In genomic region chr10:58813081-58813800, GRCm38 (mm10) we compare ENCODE assay signal across 8 mouse cellular contexts. TPM values are rescaled to one million over a fixed set of nuclear protein-coding genes. Genes with fewer than 3 reads are reported as not detected.
DNase-seq lines count a peak whose midpoint lies in the region; ATAC-seq lines count a peak whose summit lies in the region.

Gene Sh3rf3, plus strand, starts transcription at chr10:58813359.

- H3K9ac ChIP-seq in forebrain, embryonic 16.5 days (replicated peaks; ENCODE audit: low read depth, low read length), result peak within 1 kb of the TSS; percentile 87
- peak within 1 kb of the TSS; percentile 34 for H3K9ac ChIP-seq in intestine, embryonic 14.5 days (ENCODE audit: low read length)
- peak within 1 kb of the TSS; percentile 61 for H3K9ac ChIP-seq in limb, embryonic 12.5 days (replicated peaks)
- H3K9ac ChIP-seq in midbrain, embryonic 14.5 days (replicated peaks; ENCODE audit: low read length), result peak within 1 kb of the TSS; percentile 55
- peak within 1 kb of the TSS; percentile 29 for H3K9ac ChIP-seq in stomach, embryonic 15.5 days

- under 1% methylated on average over 76 of the region's 79 CpGs for WGBS in forebrain, embryonic 16.5 days
- under 1% methylated on average over 78 of the region's 79 CpGs for WGBS in intestine, embryonic 14.5 days
- under 1% methylated on average over 78 of the region's 79 CpGs for WGBS in limb, embryonic 12.5 days
- WGBS in midbrain, embryonic 14.5 days, result under 1% methylated on average over 79 of the region's 79 CpGs
- under 1% methylated on average over 75 of the region's 79 CpGs for WGBS in stomach, embryonic 15.5 days

- no peaks in the 10 kb centered on the region for H3K36me3 ChIP-seq in forebrain, embryonic 16.5 days (ENCODE audit: control insufficient read depth, insufficient read depth)
- no peaks in the 10 kb centered on the region for H3K36me3 ChIP-seq in intestine, embryonic 14.5 days (ENCODE audit: control insufficient read depth, insufficient read depth, low read length)
- no peaks in the 10 kb centered on the region for H3K36me3 ChIP-seq in limb, embryonic 12.5 days
- no peaks in the 10 kb centered on the region for H3K36me3 ChIP-seq in midbrain, embryonic 14.5 days (ENCODE audit: control insufficient read depth, insufficient read depth, low read length)
- no peaks in the 10 kb centered on the region for H3K36me3 ChIP-seq in stomach, embryonic 15.5 days

- ATAC-seq in forebrain, embryonic 16.5 days, result peak; percentile 51
- peak; percentile 64 for ATAC-seq in intestine, embryonic 14.5 days (replicated peaks; ENCODE audit: low FRiP score, low TSS enrichment, low read depth)
- ATAC-seq in limb, embryonic 12.5 days (ENCODE audit: insufficient number of reproducible peaks, insufficient read depth, low FRiP score, low TSS enrichment, low read depth), result peak; percentile 54
- peak; percentile 46 for ATAC-seq in midbrain, embryonic 14.5 days (ENCODE audit: low FRiP score, low TSS enrichment)
- peak; percentile 63; the same call in 1 of the 2 replicates for ATAC-seq in stomach, embryonic 15.5 days (ENCODE audit: insufficient read depth, low FRiP score, low read depth)

- H3K4me3 ChIP-seq in forebrain, embryonic 16.5 days (replicated peaks; ENCODE audit: low read length), result peak within 1 kb of the TSS; percentile 83
- H3K4me3 ChIP-seq in intestine, embryonic 14.5 days (ENCODE audit: low read depth, low read length), result peak within 1 kb of the TSS; percentile 49
- peak within 1 kb of the TSS; percentile 63 for H3K4me3 ChIP-seq in limb, embryonic 12.5 days (replicated peaks)
- peak within 1 kb of the TSS; percentile 57 for H3K4me3 ChIP-seq in midbrain, embryonic 14.5 days (replicated peaks; ENCODE audit: low read depth, low read length)
- peak within 1 kb of the TSS; percentile 58 for H3K4me3 ChIP-seq in stomach, embryonic 15.5 days (replicated peaks)

- H3K4me1 ChIP-seq in forebrain, embryonic 16.5 days (replicated peaks; ENCODE audit: control insufficient read depth, insufficient read depth, low read length), result peaks cover 31% of the 10 kb centered on the region
- H3K4me1 ChIP-seq in intestine, embryonic 14.5 days (replicated peaks; ENCODE audit: control insufficient read depth, insufficient read depth, low read length), result no peaks in the 10 kb centered on the region
- H3K4me1 ChIP-seq in limb, embryonic 12.5 days (replicated peaks), result peaks cover 11% of the 10 kb centered on the region
- H3K4me1 ChIP-seq in midbrain, embryonic 14.5 days (ENCODE audit: control insufficient read depth, insufficient read depth, low read length), result 0 out of 2 replicates have a peak, but pooled peaks cover 15% of the 10 kb centered on the region
- peaks cover 16% of the 10 kb centered on the region for H3K4me1 ChIP-seq in stomach, embryonic 15.5 days

- H3K27ac ChIP-seq in forebrain, embryonic 16.5 days (ENCODE audit: low read length), result peak within 1 kb of the TSS; percentile 87
- H3K27ac ChIP-seq in intestine, embryonic 14.5 days (ENCODE audit: low read depth), result no peak within 1 kb of the TSS
- H3K27ac ChIP-seq in limb, embryonic 12.5 days, result no peak within 1 kb of the TSS
- H3K27ac ChIP-seq in midbrain, embryonic 14.5 days (replicated peaks; ENCODE audit: low read depth, low read length), result no peak within 1 kb of the TSS; the same call in 1 of the 2 replicates
- peak within 1 kb of the TSS; percentile 13; the same call in 1 of the 2 replicates for H3K27ac ChIP-seq in stomach, embryonic 15.5 days

- peak; percentile 11 to 38 for DNase-seq in adrenal gland, adult (ENCODE audit: inconsistent age in 2 of 2, low spot score in 1 of 2)
- DNase-seq in adrenal gland, adult 8-10 months, result no peak
- peak; percentile 4 for DNase-seq in cerebellum, adult 11-12 months
- peak; percentile 82 for DNase-seq in intestine, embryonic 14.5 days (ENCODE audit: low spot score)
- peak; percentile 75 for DNase-seq in midbrain, embryonic 14.5 days

- H3K27me3 ChIP-seq in forebrain, embryonic 16.5 days (replicated peaks; ENCODE audit: control insufficient read depth, insufficient read depth, low read length), result 0 out of 2 replicates have a peak, but pooled peaks cover 2% of the 10 kb centered on the region
- H3K27me3 ChIP-seq in intestine, embryonic 14.5 days (replicated peaks; ENCODE audit: control insufficient read depth, insufficient read depth, low read length), result peaks cover 30% of the 10 kb centered on the region
- H3K27me3 ChIP-seq in limb, embryonic 12.5 days, result peaks cover 50% of the 10 kb centered on the region
- peaks cover 14% of the 10 kb centered on the region for H3K27me3 ChIP-seq in midbrain, embryonic 14.5 days (ENCODE audit: control insufficient read depth, insufficient read depth, low read length)
- peaks cover 34% of the 10 kb centered on the region for H3K27me3 ChIP-seq in stomach, embryonic 15.5 days (replicated peaks)

- peak within 1 kb of the TSS; percentile 80 for H3K4me2 ChIP-seq in forebrain, embryonic 16.5 days (ENCODE audit: low read length)
- H3K4me2 ChIP-seq in intestine, embryonic 14.5 days (ENCODE audit: low read length), result peak within 1 kb of the TSS; percentile 97
- peak within 1 kb of the TSS; percentile 100 for H3K4me2 ChIP-seq in limb, embryonic 12.5 days
- peak within 1 kb of the TSS; percentile 98 for H3K4me2 ChIP-seq in midbrain, embryonic 14.5 days (ENCODE audit: low read length)
- H3K4me2 ChIP-seq in stomach, embryonic 15.5 days, result peak within 1 kb of the TSS; percentile 99

- no peaks in the 10 kb centered on the region for H3K9me3 ChIP-seq in forebrain, embryonic 16.5 days (ENCODE audit: control insufficient read depth, low read length)
- no peaks in the 10 kb centered on the region for H3K9me3 ChIP-seq in intestine, embryonic 14.5 days (ENCODE audit: control insufficient read depth, low read length)
- no peaks in the 10 kb centered on the region for H3K9me3 ChIP-seq in limb, embryonic 12.5 days
- H3K9me3 ChIP-seq in midbrain, embryonic 14.5 days (ENCODE audit: control insufficient read depth, low read length), result no peaks in the 10 kb centered on the region
- H3K9me3 ChIP-seq in stomach, embryonic 15.5 days, result no peaks in the 10 kb centered on the region

RNA-seq across cellular contexts. Expression of gene Sh3rf3, which starts in this region (rescaled TPM):
- total RNA-seq in adrenal gland, adult 8-10 months (2022), result 1 to 10 TPM in 3 of 4 experiments, under 1 TPM in 1; 0.77 to 1.8 (median 1.7) TPM
- 9.2 and 11.0 TPM in 2 replicates for polyA plus RNA-seq in forebrain, embryonic 16.5 days (2015; fragmentation: Nextera tagmentation; extraction: Ambion mirVana)
- polyA plus RNA-seq in intestine, embryonic 14.5 days (2014; fragmentation: Nextera tagmentation; extraction: Ambion mirVana), result 0.42 and 0.84 TPM in 2 replicates
- 0.47 and 0.92 TPM in 2 replicates for polyA plus RNA-seq in limb, embryonic 12.5 days (2016; fragmentation: Nextera tagmentation; extraction: Ambion mirVana)
- polyA plus RNA-seq in midbrain, embryonic 14.5 days (2014; fragmentation: Nextera tagmentation; extraction: Ambion mirVana), result 2.4 and 4.2 TPM in 2 replicates
- polyA plus RNA-seq in stomach, embryonic 15.5 days (2015; fragmentation: Nextera tagmentation; extraction: Ambion mirVana), result 1.1 and 1.3 TPM in 2 replicates

Comparison
In these comparisons a context has a peak if more than half of its experiments do, and no peak if none do; other contexts are left out.
1. Peak in DNase-seq, ATAC-seq, H3K4me3 ChIP-seq, H3K9ac ChIP-seq and H3K4me2 ChIP-seq in intestine, embryonic 14.5 days; RNA of the gene not detected or under 1 TPM.
2. Peak in ATAC-seq, H3K4me3 ChIP-seq, H3K9ac ChIP-seq and H3K4me2 ChIP-seq in limb, embryonic 12.5 days; RNA of the gene not detected or under 1 TPM.
3. H3K27ac ChIP-seq: peak in forebrain, embryonic 16.5 days (single experiment) and stomach, embryonic 15.5 days (single experiment); none in intestine, embryonic 14.5 days (single experiment), limb, embryonic 12.5 days (single experiment) and midbrain, embryonic 14.5 days (single experiment).
4. H3K9ac ChIP-seq: peak in every context shown above with its lines; median percentile 87 in forebrain, embryonic 16.5 days; 61 in limb, embryonic 12.5 days; 55 in midbrain, embryonic 14.5 days; 34 in intestine, embryonic 14.5 days; 29 in stomach, embryonic 15.5 days.
5. Peak in every context shown above with its lines, with median percentiles within 50 percentile points of each other: ATAC-seq, H3K4me2 ChIP-seq and H3K4me3 ChIP-seq.